Comparison of ENCODE assay signal across 17 mouse cellular contexts in the genomic region with DNA sequence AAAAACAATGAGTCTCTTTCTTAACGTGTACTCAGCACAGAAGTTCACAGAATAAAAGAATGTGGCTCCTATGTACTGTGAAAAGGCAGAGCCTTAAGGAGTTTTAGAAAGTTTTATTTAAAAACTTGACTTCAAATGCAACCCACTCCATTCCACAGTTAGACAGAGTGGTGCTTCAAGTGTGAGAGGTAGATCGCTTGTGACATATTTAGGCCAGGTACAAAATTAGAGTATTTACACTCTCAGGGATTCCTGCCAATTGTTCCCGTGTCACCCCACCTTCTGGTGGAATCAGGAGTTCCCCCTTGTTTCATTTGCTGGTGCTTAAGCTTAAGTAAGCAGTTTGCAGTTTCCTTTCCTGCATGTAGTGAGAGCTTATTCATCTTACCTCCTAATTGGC.
A peak's percentile ranks its signal among the peaks of the same experiment; 100 is the strongest.
DNase-seq lines count a peak whose midpoint lies in the region; ATAC-seq and TF ChIP-seq lines count a peak whose summit lies in the region.
"Had no signal": no experiment of that assay in that cellular context is flagged by ENCODE, and none has a peak within 500 bp of the region (broad histone marks: within the 10 kb centered on the region; RNA-seq: fewer than 3 reads in every experiment).

No protein-coding gene starts in this region.

- ATAC-seq in embryonic facial prominence, embryonic 14.5 days (ENCODE audit: low read depth): no peak
- peak; percentile 95 for ATAC-seq in lung, postnatal 0 days
- ATAC-seq: Patski had no signal

- no peak overlapping the region for H3K9ac ChIP-seq in embryonic facial prominence, embryonic 14.5 days (ENCODE audit: low read depth, low read length)
- no peak overlapping the region for H3K9ac ChIP-seq in lung, postnatal 0 days (replicated peaks; ENCODE audit: low read depth)
- H3K9ac ChIP-seq: heart, embryonic 12.5 days; limb, embryonic 15.5 days had no signal

- peak; percentile 11 for DNase-seq in embryonic facial prominence, embryonic 14.5 days (ENCODE audit: low spot score)
- DNase-seq in embryonic facial prominence, embryonic 10.5 days (ENCODE audit: low spot score): no peak
- DNase-seq in brain, adult 2 months (ENCODE audit: low read depth, low spot score): peak; percentile 85
- peak; percentile 12 to 40 for DNase-seq in cerebellum, postnatal 25 days
- DNase-seq in lung, postnatal 0 days (ENCODE audit: low spot score): peak; percentile 88
- no peak for DNase-seq in urinary bladder, postnatal 14 days (ENCODE audit: low spot score)
- DNase-seq in spleen, adult 18-20 months: no peak
- DNase-seq in spleen, postnatal 4 days (ENCODE audit: low spot score in 2 of 2): no peak
- DNase-seq: gastrocnemius, postnatal 25 days; kidney, postnatal 14 days; midbrain, embryonic 14.5 days had no signal

- no peaks in the 10 kb centered on the region for H3K4me1 ChIP-seq in embryonic facial prominence, embryonic 14.5 days (ENCODE audit: control insufficient read depth, insufficient read depth, low read length)
- H3K4me1 ChIP-seq in embryonic facial prominence, embryonic 10.5 days: 0 out of 2 replicates have a peak, but pooled peaks cover 3% of the 10 kb centered on the region
- H3K4me1 ChIP-seq in lung, postnatal 0 days (ENCODE audit: insufficient read depth, low read depth, low read length): no peaks in the 10 kb centered on the region
- H3K4me1 ChIP-seq: heart, embryonic 12.5 days; hindbrain, embryonic 10.5 days; limb, embryonic 15.5 days had no signal

- WGBS in embryonic facial prominence, embryonic 14.5 days: 54% methylated on average over 3 of the region's 3 CpGs
- WGBS in embryonic facial prominence, embryonic 10.5 days: 70% methylated on average over 3 of the region's 3 CpGs
- WGBS in lung, postnatal 0 days: 23% methylated on average over 3 of the region's 3 CpGs

- no peak overlapping the region for H3K4me3 ChIP-seq in embryonic facial prominence, embryonic 14.5 days (ENCODE audit: low read depth, low read length)
- H3K4me3 ChIP-seq in embryonic facial prominence, embryonic 10.5 days: no peak overlapping the region
- no peak overlapping the region for H3K4me3 ChIP-seq in lung, postnatal 0 days (ENCODE audit: low read depth, low read length)
- H3K4me3 ChIP-seq: erythroblast, embryonic 14.5 days; heart, embryonic 12.5 days; hindbrain, embryonic 10.5 days; limb, embryonic 15.5 days had no signal

- no peaks in the 10 kb centered on the region for H3K27me3 ChIP-seq in embryonic facial prominence, embryonic 14.5 days (replicated peaks; ENCODE audit: control insufficient read depth, insufficient read depth, low read length)
- no peaks in the 10 kb centered on the region for H3K27me3 ChIP-seq in embryonic facial prominence, embryonic 10.5 days (replicated peaks; ENCODE audit: low read depth, poor library complexity, severe bottlenecking)
- H3K27me3 ChIP-seq in lung, postnatal 0 days (replicated peaks; ENCODE audit: insufficient read depth, low read length): no peaks in the 10 kb centered on the region
- H3K27me3 ChIP-seq: heart, embryonic 12.5 days; limb, embryonic 15.5 days had no signal

- no peak overlapping the region for H3K27ac ChIP-seq in embryonic facial prominence, embryonic 14.5 days (replicated peaks; ENCODE audit: low read depth, low read length)
- H3K27ac ChIP-seq in embryonic facial prominence, embryonic 10.5 days (replicated peaks): no peak overlapping the region
- H3K27ac ChIP-seq in lung, postnatal 0 days (ENCODE audit: low read length): no peak overlapping the region
- H3K27ac ChIP-seq: hindbrain, embryonic 10.5 days; limb, embryonic 15.5 days; macrophage had no signal

- H3K4me2 ChIP-seq in embryonic facial prominence, embryonic 14.5 days (ENCODE audit: low read depth, low read length): no peak overlapping the region
- H3K4me2 ChIP-seq in lung, postnatal 0 days (replicated peaks; ENCODE audit: low read depth, low read length): no peak overlapping the region
- H3K4me2 ChIP-seq: heart, embryonic 12.5 days; limb, embryonic 15.5 days had no signal

- H3K9me3 ChIP-seq in embryonic facial prominence, embryonic 14.5 days (ENCODE audit: control insufficient read depth, low read length): no peaks in the 10 kb centered on the region
- no peaks in the 10 kb centered on the region for H3K9me3 ChIP-seq in embryonic facial prominence, embryonic 10.5 days
- H3K9me3 ChIP-seq in lung, postnatal 0 days (ENCODE audit: low read length): no peaks in the 10 kb centered on the region
- H3K9me3 ChIP-seq: heart, embryonic 12.5 days; hindbrain, embryonic 10.5 days; limb, embryonic 15.5 days had no signal

- peak; percentile 44 for TF ChIP-seq CTCF in lung, postnatal 0 days (IDR thresholded peaks at IDR 0.05)

- peak; percentile 87 for TF ChIP-seq EP300 in lung, postnatal 0 days (IDR thresholded peaks at IDR 0.05)

- H3K36me3 ChIP-seq in embryonic facial prominence, embryonic 14.5 days (ENCODE audit: control insufficient read depth, insufficient read depth, low read length): no peaks in the 10 kb centered on the region
- H3K36me3 ChIP-seq in embryonic facial prominence, embryonic 10.5 days (replicated peaks): no peaks in the 10 kb centered on the region
- no peaks in the 10 kb centered on the region for H3K36me3 ChIP-seq in lung, postnatal 0 days (ENCODE audit: insufficient read depth, low read length)
- H3K36me3 ChIP-seq: heart, embryonic 12.5 days; hindbrain, embryonic 10.5 days; limb, embryonic 15.5 days had no signal

Comparison
In these comparisons a context has a peak if more than half of its experiments do, and no peak if none do; other contexts are left out.
1. DNase-seq: peak in embryonic facial prominence, embryonic 14.5 days (single experiment), brain, adult 2 months (single experiment), cerebellum, postnatal 25 days (2 of 2) and lung, postnatal 0 days (single experiment); none in embryonic facial prominence, embryonic 10.5 days (single experiment), urinary bladder, postnatal 14 days (single experiment), spleen, adult 18-20 months (0 of 2) and spleen, postnatal 4 days (0 of 2).